Mouse (Mus musculus) cerebellum, adult 18-20 months (tissue): ENCODE results near the gene Cycs.

Source experiments
- DNase-seq, 2 experiments: peaks; one replicate each; pipeline ENCODE4 v3.0.0; 2021

Cycs gene

GRCm38 (mm10) chr6:50542535-50542934 lies 23.8 kb downstream of the Cycs start:
- no peak for DNase-seq

DNA sequence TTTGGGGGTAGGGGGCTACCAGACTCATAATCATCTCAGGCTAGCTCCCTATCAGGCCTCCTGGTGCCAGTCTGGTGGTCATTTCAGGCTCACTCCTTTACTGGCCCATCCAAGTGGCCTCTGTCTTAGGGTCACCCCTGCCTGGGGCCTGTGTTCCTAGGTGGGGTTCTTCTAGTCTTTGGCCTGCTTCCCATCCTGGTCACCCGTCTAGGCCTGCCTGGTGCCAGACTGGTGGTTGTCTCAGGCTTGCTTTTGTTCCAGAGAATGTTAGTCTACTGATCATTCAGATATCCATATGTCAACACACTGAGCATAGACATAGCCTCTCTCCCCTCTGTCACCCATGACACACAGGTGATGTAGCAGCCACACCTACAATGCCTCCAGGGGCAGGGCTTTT lies 26.7 kb downstream of the Cycs start:
- DNase-seq: no peak

DNA sequence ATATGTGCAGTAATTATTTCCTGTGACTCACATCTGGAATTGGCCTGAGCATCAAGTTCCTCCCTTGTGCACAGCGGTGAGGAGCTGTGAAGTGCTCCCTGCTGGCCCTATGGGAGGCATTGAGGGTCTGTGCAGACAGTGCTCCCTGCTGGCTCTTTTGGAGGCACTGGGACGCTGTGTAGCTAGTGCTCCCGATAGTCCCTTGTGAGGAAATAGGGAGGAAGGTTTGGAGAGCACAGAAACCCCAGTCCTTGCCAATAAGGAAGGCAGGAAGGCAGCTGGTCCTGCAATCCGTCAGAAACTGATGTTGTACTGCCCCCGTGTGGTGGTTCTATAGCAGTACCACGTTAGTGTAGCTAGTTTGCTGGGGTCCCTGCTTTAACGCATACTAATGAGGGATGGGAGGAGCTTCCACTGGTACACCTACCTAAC lies 29.9 kb downstream of the Cycs start:
- peak; percentile 70 to 76 for DNase-seq

DNA sequence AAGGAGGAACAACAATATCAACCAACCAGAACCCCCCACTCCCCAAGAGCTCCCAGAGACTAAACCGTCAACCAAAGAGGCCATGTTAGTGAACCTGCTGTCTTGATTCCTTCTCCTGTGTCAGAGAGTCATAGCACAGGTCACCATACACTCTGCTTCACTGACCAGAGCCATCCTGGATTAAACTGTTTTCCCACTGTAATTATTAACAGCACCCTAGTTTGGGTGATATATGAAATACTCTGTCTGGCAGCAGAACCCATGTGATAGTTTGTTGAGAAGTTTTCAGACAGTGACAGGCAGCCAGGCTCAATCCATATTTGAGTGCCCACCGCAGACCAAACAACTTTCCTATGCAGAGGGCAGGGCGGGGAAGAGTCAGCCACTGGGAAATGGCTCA lies 31.0 kb downstream of the Cycs start:
- no peak for DNase-seq

- no peak for DNase-seq
Observed at GRCm38 (mm10) chr6:50531920-50532319, 34.4 kb downstream of the Cycs start.

GRCm38 (mm10) chr6:50531003-50531402 lies 35.3 kb downstream of the Cycs start:
- no peak for DNase-seq

- no peak for DNase-seq
Observed at GRCm38 (mm10) chr6:50529194-50529593, 37.1 kb downstream of the Cycs start.

DNA sequence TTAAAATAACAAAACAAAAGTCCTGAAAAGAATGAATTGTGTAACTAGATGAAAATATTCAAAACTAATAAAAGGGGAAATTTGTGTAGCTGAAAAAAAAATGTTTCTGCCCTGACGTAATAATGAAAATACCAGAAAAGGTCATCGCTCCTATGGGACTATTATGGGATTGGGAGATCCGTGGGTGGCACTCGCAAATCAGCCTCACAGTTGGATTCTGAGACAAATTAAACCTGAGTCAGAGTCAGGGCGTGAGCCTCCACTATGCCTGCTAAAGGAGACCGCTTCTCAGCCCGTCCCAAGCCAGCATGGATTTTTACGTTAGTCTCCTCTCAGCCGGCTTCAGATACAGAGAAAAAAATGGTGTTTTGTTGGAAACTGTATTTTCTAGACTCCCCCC lies 38.9 kb downstream of the Cycs start:
- DNase-seq: no peak

- peak; percentile 70 to 78 for DNase-seq
Observed at GRCm38 (mm10) chr6:50526597-50527024, 39.7 kb downstream of the Cycs start.

DNA sequence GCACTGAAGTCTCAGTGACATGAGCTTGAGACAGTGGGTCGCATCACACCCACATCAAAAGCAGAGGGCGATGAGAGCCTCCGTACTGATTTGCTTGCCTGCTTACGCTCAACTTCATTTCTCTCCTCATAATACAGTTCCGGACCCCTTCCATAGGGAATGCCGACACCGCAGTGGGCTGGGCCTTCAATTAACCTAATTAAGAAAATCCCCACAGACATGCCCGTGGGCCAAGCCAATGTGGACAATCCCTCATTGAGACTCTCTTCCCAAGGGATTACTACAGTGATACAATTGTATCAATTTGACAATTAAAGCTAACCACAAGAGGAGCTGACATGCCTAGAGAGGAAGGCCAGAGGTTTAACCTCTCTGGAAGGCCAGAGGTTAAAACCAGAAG lies 40.5 kb downstream of the Cycs start:
- DNase-seq: no peak

GRCm38 (mm10) chr6:50524261-50524896 lies 42.0 kb downstream of the Cycs start:
- DNase-seq: no peak

DNA sequence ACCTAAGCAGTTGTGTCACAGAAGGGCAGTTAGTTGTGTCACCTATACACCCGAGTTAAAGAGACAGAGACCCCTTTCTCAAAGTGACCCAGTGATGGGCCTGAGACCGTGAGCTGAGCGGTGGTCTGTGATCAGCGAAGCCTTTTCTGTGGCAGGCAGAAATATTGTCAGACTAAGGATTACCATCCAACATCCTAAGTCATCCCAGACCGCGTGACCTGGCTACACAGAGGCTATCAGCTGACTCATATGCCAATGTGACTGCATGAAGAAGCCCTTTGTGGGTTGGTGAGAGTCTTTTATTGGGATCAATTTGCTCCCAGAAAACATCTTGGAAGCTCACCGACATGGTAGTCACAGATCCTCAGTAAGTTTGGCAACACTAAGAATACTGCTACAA lies 43.6 kb downstream of the Cycs start:
- no peak for DNase-seq

GRCm38 (mm10) chr6:50521532-50522135 lies 44.7 kb downstream of the Cycs start:
- no peak for DNase-seq

GRCm38 (mm10) chr6:50520139-50520538 lies 46.2 kb downstream of the Cycs start:
- no peak for DNase-seq

GRCm38 (mm10) chr6:50518371-50518770 lies 48.0 kb downstream of the Cycs start:
- DNase-seq: no peak
